Mouse (Mus musculus) liver, postnatal 0 days (tissue): Measurements from ENCODE around the gene P2rx1. TPM values are rescaled to one million over a fixed set of nuclear protein-coding genes. Genes with fewer than 3 reads are reported as not detected.

Experiments used
- ATAC-seq: fragments of 200-750 bp; cut with Nextera tagmentation; 2 replicates; pipeline ENCODE4 v1.8.0; 2017; ENCODE audit warnings: mild to moderate bottlenecking, moderate library complexity
- DNase-seq: peaks from one replicate; pipeline ENCODE4 v3.0.0-alpha.2; 2016
- H3K27ac ChIP-seq: fragments of 300-500 bp; sonication (generic); 2 replicates; pipeline ENCODE4 v1.5.1; 2014; ENCODE audit warnings: antibody characterized with exemption, moderate library complexity, mild to moderate bottlenecking, low read depth
- H3K27me3 ChIP-seq: fragments of 300-500 bp; sonication (generic); 2 replicates; pipeline ENCODE4 v1.6.1; 2014; ENCODE audit warnings: low read length, control low read depth, mixed read lengths; ENCODE audit not compliant: insufficient read depth
- H3K36me3 ChIP-seq: fragments of 300-500 bp; sonication (generic); replicated peaks from 2 replicates; pipeline ENCODE4 v1.6.1; 2014; ENCODE audit warnings: mild to moderate bottlenecking, control low read depth, low read length, moderate library complexity, mixed read lengths; ENCODE audit not compliant: insufficient read depth
- H3K4me1 ChIP-seq: fragments of 300-500 bp; sonication (generic); 2 replicates; pipeline ENCODE4 v1.6.1; 2014; ENCODE audit warnings: antibody characterized with exemption, mild to moderate bottlenecking, control low read depth; ENCODE audit not compliant: insufficient read depth
- H3K4me2 ChIP-seq: fragments of 300-500 bp; sonication (generic); 2 replicates; pipeline ENCODE4 v1.6.1; 2014; ENCODE audit warnings: low read depth, mild to moderate bottlenecking, low read length, moderate library complexity, mixed read lengths
- H3K4me3 ChIP-seq: fragments of 300-500 bp; sonication (generic); 2 replicates; pipeline ENCODE4 v1.5.1; 2014; ENCODE audit warnings: low read depth, low read length
- H3K9ac ChIP-seq: fragments of 300-500 bp; sonication (generic); replicated peaks from 2 replicates; pipeline ENCODE4 v1.6.1; 2014; ENCODE audit warnings: mild to moderate bottlenecking, moderate library complexity
- H3K9me3 ChIP-seq: fragments of 300-500 bp; sonication (generic); 2 replicates; pipeline ENCODE4 v1.6.1; 2016; ENCODE audit warnings: mild to moderate bottlenecking, control low read depth, low read length, mixed read lengths
- CTCF ChIP-seq: sonication (generic); IDR thresholded peaks from 2 replicates; pipeline ENCODE4 v1.5.1; 2016; ENCODE audit warnings: antibody characterized with exemption, low read depth
- EP300 ChIP-seq: IDR thresholded peaks from 2 replicates; pipeline ENCODE4 v1.6.1; 2016; ENCODE audit warnings: antibody characterized with exemption, low read depth, mild to moderate bottlenecking
- WGBS: fragments of 180-500 bp; shearing (Covaris S2); extraction: QIAGEN DNeasy Blood & Tissue Kit; methylation state at CpG from one replicate; pipeline ENCODE4 v1.1.7; 2014; ENCODE audit not compliant: insufficient replicate concordance; 5-methylcytosine and 5-hydroxymethylcytosine counted together
- microRNA-seq: library from miRNA; unstranded; fragments of <30 nt; microRNA quantifications from one replicate; pipeline ENCODE4, GENCODE M21; 2016
- polyA plus RNA-seq: library from polyadenylated mRNA; unstranded; fragments of >200 nt; fragmentation: Nextera tagmentation; extraction: Ambion mirVana; gene quantifications from 2 replicates; pipeline ENCODE4 v1.2.1, GENCODE M21; 2015

P2rx1 gene
- polyA plus RNA-seq, 1 experiment from 2014 or later, result 7.9 TPM

GRCm38 (mm10) chr11:73049335-73049734 is 50.4 kb downstream of the P2rx1 start:
- no peak for TF ChIP-seq EP300
- peak; percentile 93 for TF ChIP-seq CTCF
- Histone ChIP-seq H3K9ac (no peak overlapping the region; the same call in 1 of the 2 replicates), H3K4me3 (peak overlapping the region; percentile 100), H3K27ac (0 out of 2 replicates have a peak overlapping the region, but pooled peaks have one; percentile 97), H3K9me3 (no peaks in the 10 kb centered on the region), H3K4me1 (peaks cover 10% of the 10 kb centered on the region), H3K27me3 (no peaks in the 10 kb centered on the region), H3K4me2 (peak overlapping the region; percentile 93), H3K36me3 (peaks cover 29% of the 10 kb centered on the region)
- no peak for ATAC-seq
- peak; percentile 84 for DNase-seq
- 8% methylated on average over 4 of the region's 4 CpGs for WGBS

- WGBS, result 71% methylated on average over 1 of the region's 1 CpGs
- no peak for TF ChIP-seq EP300
- no peak for TF ChIP-seq CTCF
- Histone ChIP-seq H3K4me3 (no peak overlapping the region), H3K9ac (no peak overlapping the region), H3K9me3 (no peaks in the 10 kb centered on the region), H3K27me3 (no peaks in the 10 kb centered on the region), H3K36me3 (peaks cover 49% of the 10 kb centered on the region), H3K27ac (no peak overlapping the region), H3K4me2 (no peak overlapping the region), H3K4me1 (peaks cover 6% of the 10 kb centered on the region)
- no peak for DNase-seq
- ATAC-seq, result no peak
These were observed 53.9 kb downstream of the P2rx1 start for GRCm38 (mm10) chr11:73052795-73053194.

GRCm38 (mm10) chr11:73057701-73058100 is 58.8 kb downstream of the P2rx1 start:
- no peak overlapping the region for H3K4me3 ChIP-seq
- DNase-seq (no peak), ATAC-seq (no peak)
- no peaks in the 10 kb centered on the region for H3K27me3 ChIP-seq
- H3K4me1 ChIP-seq, result no peaks in the 10 kb centered on the region
- no peak overlapping the region for H3K27ac ChIP-seq
- H3K4me2 ChIP-seq, result no peak overlapping the region
- H3K9me3 ChIP-seq, result no peaks in the 10 kb centered on the region
- peaks cover 42% of the 10 kb centered on the region for H3K36me3 ChIP-seq
- H3K9ac ChIP-seq, result no peak overlapping the region
- TF ChIP-seq EP300, result no peak
- TF ChIP-seq CTCF, result no peak
- WGBS, result 65% methylated on average over 5 of the region's 5 CpGs

- DNase-seq (no peak), ATAC-seq (no peak)
- Histone ChIP-seq H3K4me2 (no peak overlapping the region), H3K9me3 (no peaks in the 10 kb centered on the region), H3K4me1 (no peaks in the 10 kb centered on the region), H3K9ac (no peak overlapping the region), H3K4me3 (no peak overlapping the region), H3K36me3 (peaks cover 31% of the 10 kb centered on the region), H3K27ac (no peak overlapping the region), H3K27me3 (no peaks in the 10 kb centered on the region)
- TF ChIP-seq CTCF (no peak), EP300 (no peak)
- WGBS, result 75% methylated on average over 3 of the region's 3 CpGs
These were observed 60.7 kb downstream of the P2rx1 start for GRCm38 (mm10) chr11:73059630-73060029.

- ATAC-seq (no peak), DNase-seq (no peak)
- Histone ChIP-seq H3K4me2 (no peak overlapping the region), H3K9ac (no peak overlapping the region), H3K27me3 (no peaks in the 10 kb centered on the region), H3K9me3 (no peaks in the 10 kb centered on the region), H3K27ac (no peak overlapping the region), H3K36me3 (peaks cover 30% of the 10 kb centered on the region), H3K4me1 (no peaks in the 10 kb centered on the region), H3K4me3 (no peak overlapping the region)
- 86% methylated on average over 3 of the region's 3 CpGs for WGBS
- TF ChIP-seq EP300, result no peak
- TF ChIP-seq CTCF, result no peak
These were observed 62.5 kb downstream of the P2rx1 start for GRCm38 (mm10) chr11:73061413-73061812.

Small RNA genes within 50 kb of the gene (microRNA-seq; reads per million reads assigned to microRNA genes)
- gene Gm44467, result not detected

Other genes starting within 250 kb of the P2rx1 start
- 4.1 TPM in 2 replicates for gene Cyb5d2, start 203.0 kb upstream of the P2rx1 start, polyA plus RNA-seq
- 3.0 and 3.5 TPM in 2 replicates for gene Zzef1, start 202.9 kb upstream of the P2rx1 start, polyA plus RNA-seq
- gene Atp2a3, start 37.9 kb upstream of the P2rx1 start, polyA plus RNA-seq, result 13.5 and 14.6 TPM in 2 replicates
- 0.76 and 0.78 TPM in 2 replicates for gene Camkk1, start 19.9 kb downstream of the P2rx1 start, polyA plus RNA-seq
- 2.7 TPM in 2 replicates for gene Ncbp3, start 48.7 kb downstream of the P2rx1 start, polyA plus RNA-seq
- gene Itgae, start 91.5 kb downstream of the P2rx1 start, polyA plus RNA-seq, result 0.24 and 0.33 TPM in 2 replicates
- 4.6 and 5.3 TPM in 2 replicates for gene Haspin, start 139.2 kb downstream of the P2rx1 start, polyA plus RNA-seq
- gene P2rx5, start 161.3 kb downstream of the P2rx1 start, polyA plus RNA-seq, result 0.11 and 0.21 TPM in 2 replicates
- gene Emc6, start 177.9 kb downstream of the P2rx1 start, polyA plus RNA-seq, result 169 and 174 TPM in 2 replicates
- 32.7 and 35.6 TPM in 2 replicates for gene Tax1bp3, start 178.0 kb downstream of the P2rx1 start, polyA plus RNA-seq
- 7.3 and 8.4 TPM in 2 replicates for gene Ctns, start 199.9 kb downstream of the P2rx1 start, polyA plus RNA-seq
- gene Shpk, start 200.4 kb downstream of the P2rx1 start, polyA plus RNA-seq, result 8.1 and 8.2 TPM in 2 replicates
- gene Trpv1, start 235.2 kb downstream of the P2rx1 start, polyA plus RNA-seq, result 0.07 TPM in 2 replicates